Mouse (Mus musculus): ENCODE results near the gene Hspbap1.

- TF ChIP-seq CTCF (IDR thresholded peaks at IDR 0.05; ENCODE audit: extremely low read depth, insufficient read depth, insufficient read length, insufficient replicate concordance), result no peak
- TF ChIP-seq POLR2A (IDR thresholded peaks at IDR 0.05; ENCODE audit: low read depth, low read length), result no peak
Observed at GRCm38 (mm10) chr16:35781096-35781495, 10.9 kb downstream of the Hspbap1 start.

Data from spleen, adult 2 months (tissue).